Mouse (Mus musculus): ENCODE measurements at regions not wholly inside any gene's neighbourhood (a gene's known extent, or its start where the extent isn't known, plus 50 kb on each side); places are given as distances from the start of the nearest gene placed in this dataset.
"Not testable (repeated sequence)": the region's sequence is repeated elsewhere in the genome, so short reads cannot be mapped to it uniquely, and the experiment has no call there.

DNA sequence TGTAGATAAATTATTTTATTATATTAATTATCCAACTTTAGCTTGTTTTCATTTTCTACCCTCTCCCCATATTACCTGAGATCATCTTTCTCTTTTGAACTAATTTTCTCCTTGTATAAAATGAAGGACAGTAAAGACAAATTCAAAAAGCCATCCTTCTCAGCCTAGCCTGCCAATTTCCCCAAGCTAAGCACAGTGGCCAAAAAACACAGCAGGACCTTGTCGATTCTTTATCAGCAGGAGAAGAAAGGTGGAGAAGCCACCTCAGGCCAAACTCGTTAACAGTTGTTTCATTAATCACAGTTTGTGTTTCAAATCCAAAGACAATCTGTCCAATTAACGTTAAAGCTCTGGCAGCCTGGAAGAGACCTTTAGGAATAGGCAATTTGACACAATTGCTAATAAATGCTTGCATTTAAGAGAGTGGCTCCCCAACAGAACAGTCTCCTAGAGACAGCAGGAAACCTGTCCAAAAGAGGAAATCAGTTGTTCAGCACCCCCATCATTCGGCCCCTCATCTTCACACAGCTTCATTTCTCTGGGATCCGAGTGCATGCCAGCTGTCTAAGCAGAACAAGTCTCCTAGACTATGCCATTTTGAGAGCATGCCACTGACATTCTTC lies 135.7 kb upstream of the Tlr4 start:
- DNase-seq = no peak

DNA sequence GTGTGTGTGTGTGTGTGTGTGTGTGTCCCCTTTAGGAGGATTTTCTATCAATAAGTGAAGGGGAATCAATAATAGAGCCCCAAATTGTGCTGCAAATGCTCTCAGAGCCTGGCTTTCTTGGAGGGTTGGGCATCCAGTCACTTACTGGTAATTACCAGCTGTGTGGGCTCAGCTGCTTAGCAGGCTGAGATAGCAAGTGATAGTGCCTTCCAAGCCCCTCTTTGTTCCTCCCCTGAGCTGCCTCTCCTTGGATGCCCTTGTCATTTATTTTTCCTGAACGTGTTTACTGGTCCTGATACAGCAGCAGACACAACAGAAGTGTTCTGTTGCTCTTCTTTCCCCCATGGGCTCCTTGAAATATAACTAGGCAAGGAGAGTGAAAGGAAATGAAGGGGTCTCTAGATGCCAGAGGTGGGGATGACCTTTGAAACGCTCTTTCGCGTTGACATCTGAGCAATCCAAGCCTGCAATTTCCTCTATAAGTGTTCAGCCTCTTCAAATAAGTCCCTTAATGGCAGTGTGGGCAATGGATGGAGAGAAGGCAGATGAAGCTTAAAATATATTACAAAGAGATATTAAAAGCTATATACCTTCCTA lies 133.3 kb upstream of the Tlr4 start:
- DNase-seq = no peak

DNA sequence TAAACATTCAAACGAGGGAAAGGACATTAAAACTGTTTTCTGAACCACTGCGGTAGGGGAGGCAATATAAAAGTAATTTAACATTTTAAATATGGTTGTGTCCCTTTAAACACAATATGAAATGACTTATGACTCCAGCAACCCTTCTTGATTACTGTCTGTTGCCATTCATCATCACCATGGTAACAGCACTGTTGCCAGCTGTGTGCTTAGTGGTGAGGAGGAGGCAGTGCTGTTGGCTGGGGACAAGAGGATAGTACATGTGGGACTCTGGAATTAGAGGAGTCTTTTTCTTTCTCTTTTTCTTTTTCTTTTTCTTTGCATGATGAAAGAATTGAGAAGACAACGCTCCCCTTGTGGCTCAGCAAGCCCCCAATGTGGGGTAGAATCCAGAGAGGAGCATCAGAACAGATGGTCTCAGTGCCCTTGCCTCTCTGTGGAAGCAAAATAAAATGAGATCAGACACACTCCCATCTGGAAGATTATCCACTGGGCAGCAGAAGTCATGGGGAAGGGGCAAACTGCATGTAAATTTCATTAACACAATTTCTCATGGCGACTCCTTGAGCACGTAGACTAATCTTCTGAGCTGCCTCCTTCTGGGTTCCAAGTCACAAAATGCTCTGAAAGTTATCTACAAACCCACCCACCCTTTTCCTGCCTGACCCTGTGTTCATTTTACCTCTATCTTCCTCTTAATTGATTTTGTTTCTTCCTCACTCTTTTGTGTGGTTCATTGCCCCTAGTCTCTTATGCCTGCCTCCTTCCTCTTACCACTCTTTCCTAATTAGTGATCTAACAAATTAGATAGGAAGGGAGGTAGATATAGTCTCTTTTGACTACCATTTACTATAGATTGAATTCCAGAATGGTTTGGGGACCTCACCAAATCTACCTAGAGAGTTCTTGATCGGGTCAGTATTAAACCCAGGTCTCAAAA lies 111.3 kb upstream of the Tlr4 start:
- DNase-seq = no peak

DNA sequence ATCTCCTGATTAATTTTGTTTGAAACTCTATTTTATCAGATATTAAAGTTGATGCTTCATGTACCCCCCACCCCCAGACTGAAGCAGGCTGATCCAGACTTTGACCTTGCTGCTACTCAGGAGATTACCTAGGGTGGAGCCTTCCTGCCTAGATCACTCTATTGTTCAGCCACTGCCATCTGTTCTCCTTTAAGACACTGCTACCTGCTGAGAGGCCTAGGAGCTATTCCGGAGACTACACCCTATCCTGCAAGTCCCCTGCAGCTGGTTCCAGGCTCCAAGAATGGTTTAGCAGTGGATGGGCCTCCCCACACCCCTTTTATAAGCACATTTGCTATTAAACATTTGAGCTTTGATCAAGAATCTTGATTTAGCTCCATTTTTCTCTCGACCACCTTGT lies 90.0 kb upstream of the Tlr4 start:
- DNase-seq = no peak

DNA sequence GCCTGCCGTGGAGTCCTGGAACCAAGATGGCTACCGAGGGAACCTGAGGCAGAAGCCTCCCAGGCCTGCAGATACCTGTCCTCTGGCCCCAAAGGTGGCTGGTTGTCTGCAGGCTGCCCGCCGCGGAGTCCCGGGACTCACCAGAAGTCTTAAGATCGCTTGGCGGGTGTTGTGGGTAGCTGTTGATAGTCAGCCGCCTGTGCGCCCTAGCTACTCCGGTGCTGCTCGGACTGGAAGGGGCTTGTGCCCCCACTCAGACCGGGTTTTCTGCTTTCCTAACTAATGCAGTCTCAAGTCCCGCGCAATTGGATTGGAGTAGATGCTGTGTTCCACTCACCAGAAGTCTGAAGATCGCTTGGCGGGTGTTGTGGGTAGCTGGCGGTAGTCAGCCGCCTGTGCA lies 84.0 kb upstream of the Tlr4 start:
- not testable (repeated sequence) for DNase-seq

DNA sequence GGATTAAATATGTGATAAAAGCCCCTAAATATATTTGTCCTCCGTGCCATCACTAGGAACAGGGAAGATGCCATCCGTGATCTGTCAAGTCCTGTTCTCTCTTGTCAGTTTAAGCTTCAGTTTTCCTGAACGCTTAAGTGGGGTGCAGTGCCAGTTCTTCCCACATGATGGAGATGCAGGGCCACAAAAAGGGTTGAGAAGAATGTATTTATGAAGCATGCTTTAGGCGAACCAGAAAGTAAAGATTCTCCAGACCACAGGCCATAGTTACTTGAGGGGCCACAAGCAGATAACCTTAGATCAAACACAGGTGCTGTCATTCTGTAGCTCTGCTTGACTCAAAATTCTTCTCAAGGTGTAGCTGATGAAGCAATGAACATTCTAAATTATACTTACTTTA lies 58.6 kb upstream of the Tlr4 start:
- DNase-seq = peak; percentile 27 to 79

All from heart, adult 18-20 months (tissue).